Mouse (Mus musculus) ovary, postnatal 36 days (tissue): ENCODE results near the gene Prdm15.

Experiments used
- DNase-seq: peaks from one replicate; pipeline ENCODE4 v3.0.0; 2022; ENCODE audit warnings: low spot score, mixed read lengths

Gene Prdm15

GRCm38 (mm10) chr16:97748421-97748820, 103.2 kb downstream of the Prdm15 start:
- DNase-seq, result no peak
